Mouse (Mus musculus) thymus, postnatal 14 days (tissue): ENCODE measurements around the gene Erh.

ENCODE experiments used
- DNase-seq: peaks from one replicate; pipeline ENCODE4 v3.0.0; 2021

The Erh gene

DNA sequence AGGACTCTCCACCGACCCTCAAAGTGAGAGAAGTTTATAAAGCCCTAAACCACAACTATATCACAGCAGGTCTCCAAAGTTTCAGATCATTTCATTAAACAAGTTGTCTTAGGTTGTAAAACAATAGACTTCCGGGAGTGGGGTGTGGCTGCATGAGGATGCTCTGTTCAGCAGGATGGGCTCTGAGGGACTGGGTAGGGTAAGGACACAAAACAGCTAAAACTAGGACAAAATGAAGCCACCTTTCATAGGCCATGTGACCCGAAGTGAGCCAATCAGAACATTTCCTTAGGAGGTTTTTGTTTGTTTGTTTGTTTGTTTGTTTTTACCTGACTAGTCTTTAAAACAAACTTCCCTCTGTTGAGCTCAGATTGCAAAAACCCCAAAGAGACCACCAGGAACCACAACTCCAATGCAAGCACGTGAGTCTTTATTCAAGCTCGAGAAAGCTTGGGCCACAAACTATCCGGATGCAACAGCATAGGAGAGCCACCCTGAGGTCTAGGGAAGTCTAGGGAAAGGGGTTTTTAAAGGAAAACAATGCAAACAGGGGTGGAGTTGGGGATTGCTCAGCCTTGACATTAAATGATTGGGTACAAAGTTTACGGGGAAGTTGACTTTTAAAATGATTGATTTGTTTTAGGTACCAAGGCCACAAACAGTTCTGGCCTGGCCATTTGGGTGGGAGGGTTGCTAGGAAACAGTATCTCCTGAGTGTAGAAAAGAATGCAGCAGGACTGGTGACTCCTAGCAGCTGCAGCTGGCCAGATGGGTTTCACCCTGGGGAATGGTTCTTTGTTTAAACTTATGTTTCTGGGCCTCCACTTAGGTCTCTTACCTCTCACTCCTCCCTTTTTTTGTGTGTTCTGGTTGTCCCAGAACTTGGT, 28.5 kb downstream of the Erh start:
- no peak for DNase-seq

DNA sequence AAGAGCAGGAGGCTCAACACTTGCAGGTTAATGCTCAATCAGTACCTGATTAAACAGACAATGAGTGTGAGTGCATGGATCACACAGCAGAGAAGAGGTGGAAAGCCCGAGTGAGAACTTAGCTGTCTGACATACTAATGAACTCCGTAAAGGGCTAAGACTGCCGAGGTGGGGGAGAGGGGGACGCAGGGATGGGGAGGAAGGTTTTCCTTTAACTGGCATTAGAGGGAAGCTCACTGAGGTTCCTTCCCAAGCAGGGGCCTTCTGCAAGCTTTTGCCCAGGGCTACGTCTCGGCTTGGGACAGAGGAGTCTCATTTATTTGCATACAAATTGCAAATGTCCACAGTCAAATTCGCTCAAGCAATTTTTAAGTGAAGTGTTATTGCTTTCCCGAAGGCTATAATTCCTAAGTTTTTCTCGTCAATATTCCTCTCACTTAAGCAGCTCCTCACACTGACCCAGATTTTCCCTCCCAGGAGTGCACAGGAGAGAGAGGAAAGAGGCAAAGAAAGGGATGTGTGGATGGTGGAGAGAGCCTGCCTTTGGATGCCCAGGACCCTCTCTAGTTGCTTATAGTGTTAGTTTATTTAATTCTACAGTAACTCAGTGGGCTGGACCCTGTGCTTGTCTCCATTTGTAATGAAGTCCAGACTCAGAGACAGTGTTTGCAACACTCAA, 31.9 kb downstream of the Erh start:
- no peak for DNase-seq

DNA sequence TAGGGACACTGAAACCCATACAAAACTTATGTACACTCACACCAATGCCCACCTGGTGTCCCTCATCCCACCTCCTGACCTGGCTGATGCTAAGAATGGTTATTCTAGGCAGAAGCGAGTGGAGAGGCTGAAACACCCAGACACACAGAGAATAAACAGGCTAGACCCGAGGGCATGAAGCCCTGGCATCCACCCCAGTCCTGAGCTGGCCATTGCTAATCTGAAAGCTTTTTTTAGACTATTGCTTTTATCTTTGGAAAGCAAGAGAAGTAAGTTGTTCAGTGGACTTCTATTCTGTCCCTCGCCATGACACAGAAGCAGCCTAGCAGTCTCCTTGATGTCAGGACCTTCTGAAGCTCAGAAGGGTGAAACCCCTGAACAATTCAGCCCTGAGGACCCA, 34.2 kb downstream of the Erh start:
- DNase-seq = no peak

DNA sequence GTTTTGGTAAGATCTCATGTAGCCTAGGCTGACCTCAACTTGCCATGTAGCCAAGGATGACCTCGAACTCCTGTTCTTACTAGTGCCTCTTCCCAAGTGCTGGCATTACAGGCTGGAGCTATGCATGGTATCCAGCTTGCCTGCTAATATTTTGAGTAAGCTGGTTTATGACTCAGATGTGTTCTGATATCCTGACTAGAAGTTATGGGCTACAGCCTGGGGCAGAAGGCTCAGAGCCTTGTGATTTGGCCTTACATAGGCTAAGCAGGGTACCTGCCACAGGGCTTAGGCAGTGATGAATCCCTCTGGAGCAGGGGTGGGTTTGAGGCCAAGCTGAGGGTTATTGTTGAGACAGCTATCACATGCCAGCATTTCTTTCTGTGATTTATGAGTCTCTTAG, 35.6 kb downstream of the Erh start:
- DNase-seq = no peak

DNA sequence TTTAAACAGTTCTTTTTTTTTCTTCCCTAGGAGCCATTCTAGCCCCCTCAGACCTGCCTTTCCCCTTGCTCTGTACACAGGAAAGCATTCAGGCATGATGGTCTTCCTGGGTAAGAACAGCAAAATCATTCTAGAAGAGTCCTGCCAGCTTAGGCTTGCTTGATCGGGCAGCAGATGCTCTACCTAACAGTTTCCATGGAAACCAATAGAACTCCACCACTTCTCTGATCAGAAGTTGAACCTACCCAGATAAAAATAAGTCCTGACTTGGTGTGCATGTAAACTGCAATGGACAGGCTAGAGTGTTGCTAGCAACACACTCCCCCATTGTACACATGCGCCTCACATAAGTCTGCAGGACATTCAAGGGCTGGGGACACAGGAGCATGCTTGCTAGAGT, 39.9 kb downstream of the Erh start:
- no peak for DNase-seq

DNA sequence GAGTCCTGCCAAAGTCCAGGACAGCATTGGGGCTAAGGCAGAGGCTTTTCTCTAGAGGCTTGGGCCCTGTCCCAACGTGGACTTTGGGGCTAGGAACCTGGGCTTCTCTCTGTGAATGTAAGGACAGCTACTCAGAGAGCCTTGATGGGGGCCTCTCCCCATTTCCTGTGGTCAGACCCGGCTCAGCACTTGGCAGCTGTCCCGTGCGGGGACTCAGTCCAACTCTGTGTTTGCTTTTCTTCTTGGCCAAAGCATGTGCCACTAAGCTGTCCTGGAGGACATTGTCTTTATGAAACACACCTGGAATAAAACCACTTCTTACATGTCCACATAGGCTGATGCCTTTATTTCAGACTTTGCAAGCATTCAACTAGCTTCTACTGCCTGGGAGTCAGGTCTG, 40.6 kb downstream of the Erh start:
- DNase-seq = no peak

DNA sequence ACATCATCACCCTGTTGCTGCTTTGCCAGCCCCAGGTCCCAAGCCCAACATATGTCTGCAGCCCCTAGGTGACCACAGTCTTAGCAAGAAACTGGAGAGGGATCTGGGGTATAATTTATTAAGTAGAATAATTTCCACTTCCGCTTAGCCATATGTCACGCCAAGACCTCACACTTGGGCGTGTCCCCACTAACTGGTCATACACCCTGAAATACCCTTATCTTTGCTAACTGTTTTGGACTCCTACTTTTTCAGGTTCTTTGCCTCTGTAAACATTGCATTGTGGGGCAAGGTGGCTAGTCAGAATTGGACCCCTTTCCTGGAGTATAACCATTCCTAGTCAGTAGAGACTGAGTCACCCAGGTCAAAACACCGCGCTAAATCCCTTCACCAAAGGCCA, 41.7 kb downstream of the Erh start:
- DNase-seq = no peak

DNA sequence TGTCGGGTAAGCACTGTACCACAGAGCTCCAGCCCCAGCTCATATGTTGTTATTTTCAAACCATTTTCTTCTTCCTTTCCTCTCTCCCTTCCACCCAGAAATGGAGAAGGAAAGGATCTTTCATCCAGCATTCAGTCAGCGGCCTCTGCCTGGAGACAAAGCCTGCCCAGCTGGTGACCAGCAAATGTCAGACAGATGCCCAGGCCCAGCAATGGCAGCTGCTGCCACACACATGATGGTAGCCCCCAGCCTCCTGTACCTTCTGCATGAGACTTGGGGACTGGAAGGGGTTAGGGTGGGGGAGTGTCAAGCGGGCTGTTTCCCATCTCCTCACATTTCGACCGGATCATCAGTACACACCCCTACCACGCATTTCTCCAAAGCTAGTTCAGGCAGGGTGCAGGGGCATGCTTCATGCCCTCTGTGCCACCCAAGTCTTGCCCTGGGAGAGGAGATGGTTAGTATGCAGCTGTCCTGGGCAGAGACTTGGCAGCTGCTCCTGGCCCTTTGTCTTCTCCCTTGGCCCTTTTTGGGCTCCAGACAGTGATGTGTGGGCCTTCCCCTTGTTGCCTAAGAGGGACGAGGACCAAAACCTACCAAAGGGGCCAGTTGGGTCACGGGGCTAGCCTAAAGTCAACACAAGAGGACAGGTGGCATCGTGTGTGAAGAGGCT, 42.4 kb downstream of the Erh start:
- DNase-seq = no peak

DNA sequence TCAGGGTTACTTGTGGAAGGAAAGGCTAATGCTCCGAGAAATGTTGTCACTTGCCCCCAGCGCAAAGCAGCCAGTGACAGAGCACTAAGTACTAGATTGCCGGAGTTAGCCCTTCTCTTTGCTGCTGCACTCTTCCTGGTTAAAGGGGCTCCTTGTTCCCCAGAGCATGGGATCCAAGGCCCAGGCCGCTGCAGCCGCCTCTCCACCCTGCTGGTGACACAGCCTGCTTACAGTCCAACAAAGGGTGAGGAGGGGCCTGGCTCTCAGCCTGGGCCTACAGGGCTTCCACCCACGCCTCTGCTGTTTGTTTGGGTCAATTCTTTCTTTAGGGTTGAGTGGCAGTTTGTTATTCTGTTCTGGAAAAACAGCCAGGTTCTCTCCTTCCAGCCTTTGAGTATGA, 45.4 kb downstream of the Erh start:
- no peak for DNase-seq

DNA sequence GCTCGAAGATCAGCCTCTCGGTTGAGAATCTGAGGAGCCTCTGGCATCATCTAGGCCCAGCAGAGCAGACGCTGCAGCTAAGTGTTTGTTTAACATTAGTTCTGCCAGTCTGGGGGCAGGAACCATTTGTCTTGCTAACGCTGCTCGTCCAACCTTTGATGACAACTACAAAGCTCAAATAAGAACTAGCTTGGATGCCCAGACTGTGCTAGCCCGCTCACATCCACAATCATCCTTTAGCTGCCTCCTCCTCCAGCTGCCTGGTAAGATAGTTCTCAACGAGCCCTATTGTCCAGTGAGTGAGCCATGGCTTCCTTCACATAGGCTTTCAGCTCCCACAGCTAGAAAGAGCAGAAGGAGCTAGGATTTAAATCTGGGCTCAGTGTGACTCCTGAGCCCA, 45.9 kb downstream of the Erh start:
- no peak for DNase-seq

DNA sequence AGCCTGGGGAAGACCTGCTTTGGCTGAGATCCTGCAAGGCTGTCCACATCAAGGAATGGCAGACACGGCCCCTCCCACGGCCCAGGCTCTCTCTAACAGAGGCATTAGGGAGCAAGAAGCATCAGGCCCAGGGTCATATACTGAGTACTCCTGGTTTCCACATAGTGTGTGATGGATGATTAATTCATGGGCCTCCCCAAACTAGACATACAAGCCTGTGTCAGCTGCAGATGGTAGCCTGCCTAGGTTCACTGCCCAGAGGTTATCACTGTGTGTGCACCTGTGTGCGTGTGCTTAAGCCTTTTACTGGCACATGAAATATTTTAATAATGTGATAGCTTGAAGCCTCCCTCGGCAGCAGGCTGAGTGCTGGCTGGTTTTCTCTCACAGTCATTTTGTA, 48.2 kb downstream of the Erh start:
- DNase-seq = no peak

DNA sequence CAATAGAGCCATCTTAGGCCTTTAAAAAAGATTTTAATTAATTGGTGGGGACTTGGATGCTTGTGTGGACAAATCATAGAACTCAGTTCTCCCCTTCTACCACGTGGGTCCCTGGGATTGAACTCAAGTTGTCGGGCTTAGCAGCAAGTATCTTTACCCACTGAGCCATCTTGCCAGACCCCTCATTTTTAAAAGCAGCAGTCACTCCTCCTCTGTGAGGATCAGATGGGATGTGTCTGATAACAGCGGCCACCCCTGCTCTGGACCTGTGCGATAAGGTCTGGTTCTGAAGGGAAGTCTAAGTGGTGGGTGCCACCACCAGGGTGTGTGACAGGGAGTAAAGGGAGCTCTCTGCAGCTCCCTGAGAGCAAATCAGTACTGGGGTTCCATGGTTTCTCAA, 48.6 kb downstream of the Erh start:
- DNase-seq = no peak

DNA sequence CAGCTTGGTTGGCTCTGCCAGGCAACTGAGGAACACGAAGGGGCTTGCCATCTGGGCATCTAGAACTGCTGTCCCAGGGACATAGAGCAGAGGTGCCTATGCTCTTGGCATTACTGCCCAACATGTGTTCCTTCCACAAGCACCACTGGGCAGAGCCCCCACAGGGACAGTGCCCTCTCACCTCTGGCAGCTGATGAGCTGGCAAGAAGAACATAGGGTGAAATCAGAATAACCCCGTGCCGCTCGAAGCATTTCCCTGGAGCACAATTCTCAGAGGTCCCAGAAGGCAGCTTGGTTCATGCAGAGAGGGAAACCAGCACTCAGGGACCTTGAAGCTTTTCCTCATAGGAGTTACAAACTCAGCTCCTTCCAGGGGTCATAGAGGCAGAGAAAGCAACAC, 49.4 kb downstream of the Erh start:
- DNase-seq = no peak

DNA sequence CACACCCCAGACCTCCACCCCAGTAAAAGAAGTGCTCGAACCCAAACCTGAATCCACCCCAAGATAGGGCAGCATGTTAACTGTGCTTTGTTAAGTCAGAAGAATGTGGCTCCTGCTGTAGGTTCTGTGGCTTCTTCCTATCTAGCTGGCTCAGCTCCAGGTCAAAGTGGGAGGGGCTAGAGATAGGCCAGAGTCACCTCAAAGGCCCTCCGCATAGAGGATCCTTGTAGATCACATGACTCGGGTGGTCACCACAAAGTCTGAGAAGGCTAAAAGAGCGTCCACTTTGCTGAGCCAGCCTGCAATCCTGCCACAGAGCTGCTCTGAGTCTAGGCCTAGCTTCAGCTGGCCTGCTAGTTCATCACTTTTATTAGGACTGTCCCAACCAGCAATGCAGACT, 50.0 kb downstream of the Erh start:
- DNase-seq = no peak

DNA sequence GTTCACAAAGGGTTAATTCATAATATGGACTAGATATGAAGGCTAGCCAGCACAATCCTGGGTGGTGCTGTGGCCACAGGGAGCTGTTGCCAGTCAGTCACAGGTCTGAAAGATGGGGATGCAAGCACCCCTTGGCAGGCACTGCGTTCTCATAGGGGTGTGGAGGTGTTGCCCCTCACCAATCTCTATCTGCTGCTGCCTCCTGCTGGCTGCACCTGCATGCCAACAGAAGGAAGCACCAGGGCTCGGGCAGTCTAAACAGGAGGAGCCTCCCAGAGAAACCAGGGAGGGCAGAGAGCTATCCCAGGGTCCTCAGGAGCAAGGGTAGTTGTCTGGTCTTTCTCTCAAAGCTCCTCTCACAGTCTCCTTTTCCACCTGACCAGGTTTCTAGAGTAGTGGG, 59.2 kb downstream of the Erh start:
- DNase-seq = peak; percentile 40
